Comparison of ENCODE assay signal across 24 mouse cellular contexts in the genomic region with DNA sequence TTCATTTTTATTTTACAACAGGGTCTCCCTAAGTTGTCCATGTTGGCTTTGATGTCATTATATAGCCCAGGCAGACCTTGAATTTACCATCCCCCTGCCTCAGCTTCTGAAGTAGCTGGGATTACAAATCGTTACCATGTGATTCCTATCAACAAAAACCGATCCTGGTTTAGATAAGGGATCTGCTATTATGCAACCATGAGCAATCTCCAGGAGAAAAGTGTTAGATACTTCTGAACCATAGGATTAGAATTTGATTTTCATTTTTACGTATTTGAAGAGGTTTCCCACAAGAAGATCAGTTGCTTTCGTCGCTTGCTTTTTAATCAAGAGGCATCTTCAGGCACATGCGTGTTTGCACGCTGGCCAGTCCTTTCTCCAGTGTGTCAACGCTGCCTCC. TPM values are rescaled to one million over a fixed set of nuclear protein-coding genes. Genes with fewer than 3 reads are reported as not detected.
"Had no signal": no experiment of that assay in that cellular context is flagged by ENCODE, and none has a peak within 500 bp of the region (broad histone marks: within the 10 kb centered on the region; RNA-seq: fewer than 3 reads in every experiment).

No protein-coding gene starts in this region.

- H3K4me2 ChIP-seq: neural tube, embryonic 13.5 days; neural tube, embryonic 15.5 days; stomach, embryonic 15.5 days had no signal

- H3K4me1 ChIP-seq: stomach, embryonic 15.5 days had no signal

- H3K9me3 ChIP-seq: neural tube, embryonic 15.5 days; stomach, embryonic 15.5 days had no signal

- H3K27me3 ChIP-seq: neural tube, embryonic 13.5 days; neural tube, embryonic 15.5 days; stomach, embryonic 15.5 days had no signal

- DNase-seq: retina, postnatal 1 day; right cerebral cortex, adult 18-20 months; right cerebral cortex, postnatal 14 days; right cerebral cortex, postnatal 25 days; right cerebral cortex, postnatal 4 days; spleen, adult 18-20 months; thymus, adult 18-20 months; thymus, adult 2 months; thymus, postnatal 14 days; thymus, postnatal 25 days; thymus, postnatal 36 days; thymus, postnatal 4 days had no signal

- H3K9ac ChIP-seq: neural tube, embryonic 13.5 days; neural tube, embryonic 15.5 days; stomach, embryonic 15.5 days had no signal

- H3K4me3 ChIP-seq: neural tube, embryonic 13.5 days; neural tube, embryonic 15.5 days; stomach, embryonic 15.5 days had no signal

- H3K36me3 ChIP-seq: neural tube, embryonic 13.5 days; neural tube, embryonic 15.5 days; stomach, embryonic 15.5 days had no signal

- H3K27ac ChIP-seq: neural tube, embryonic 13.5 days; neural tube, embryonic 15.5 days; stomach, embryonic 15.5 days; stomach, postnatal 0 days had no signal

RNA-seq across cellular contexts. Expression of a gene that starts 44.7 kb away (rescaled TPM):
- total RNA-seq: neutrophil, adult 5-6 weeks had no signal
- polyA plus RNA-seq: neural tube, embryonic 14.5 days; neural tube, embryonic 15.5 days; small intestine, adult 2 months; spleen, adult 2 months; stomach, embryonic 14.5 days; stomach, embryonic 15.5 days; stomach, embryonic 16.5 days; stomach, postnatal 0 days; thymus, adult 2 months; thymus, postnatal 0 days; urinary bladder, adult 2 months had no signal
